Mouse (Mus musculus) spleen, postnatal 4 days (tissue): Measurements from ENCODE around the gene Dusp1.

Source experiments
- DNase-seq, 2 experiments: peaks; one replicate each; pipeline ENCODE4 v3.0.0; 2022; ENCODE audit warnings: low spot score in 2 of 2

The Dusp1 gene

GRCm38 (mm10) chr17:26584063-26584462 lies 22.1 kb upstream of the Dusp1 start:
- no peak for DNase-seq

GRCm38 (mm10) chr17:26583606-26584005 lies 21.7 kb upstream of the Dusp1 start:
- no peak for DNase-seq

GRCm38 (mm10) chr17:26583056-26583455 lies 21.1 kb upstream of the Dusp1 start:
- DNase-seq = no peak

- DNase-seq = no peak
Observed at GRCm38 (mm10) chr17:26582297-26582696, 20.4 kb upstream of the Dusp1 start.

- DNase-seq = no peak
Observed at GRCm38 (mm10) chr17:26580873-26581401, 19.0 kb upstream of the Dusp1 start.

- DNase-seq = no peak
Observed at GRCm38 (mm10) chr17:26579396-26579795, 17.5 kb upstream of the Dusp1 start.

- no peak for DNase-seq
Observed at GRCm38 (mm10) chr17:26578771-26579170, 16.8 kb upstream of the Dusp1 start.

GRCm38 (mm10) chr17:26578162-26578561 lies 16.2 kb upstream of the Dusp1 start:
- DNase-seq = no peak

- DNase-seq = no peak
Observed at GRCm38 (mm10) chr17:26577309-26577708, 15.4 kb upstream of the Dusp1 start.

GRCm38 (mm10) chr17:26576833-26577232 lies 14.9 kb upstream of the Dusp1 start:
- no peak for DNase-seq

- DNase-seq = no peak
Observed at GRCm38 (mm10) chr17:26575786-26576690, 14.1 kb upstream of the Dusp1 start.

GRCm38 (mm10) chr17:26574701-26575100 lies 12.8 kb upstream of the Dusp1 start:
- DNase-seq = no peak

GRCm38 (mm10) chr17:26574118-26574517 lies 12.2 kb upstream of the Dusp1 start:
- no peak for DNase-seq

- no peak for DNase-seq
Observed at GRCm38 (mm10) chr17:26572265-26572664, 10.3 kb upstream of the Dusp1 start.

GRCm38 (mm10) chr17:26571377-26571776 lies 9.4 kb upstream of the Dusp1 start:
- no peak for DNase-seq

GRCm38 (mm10) chr17:26570651-26571118 lies 8.8 kb upstream of the Dusp1 start:
- DNase-seq = no peak

- DNase-seq = no peak
Observed at GRCm38 (mm10) chr17:26569594-26570350, 7.8 kb upstream of the Dusp1 start.

GRCm38 (mm10) chr17:26567818-26568173 lies 5.9 kb upstream of the Dusp1 start:
- no peak for DNase-seq

- no peak for DNase-seq
Observed at GRCm38 (mm10) chr17:26567142-26567817, 5.4 kb upstream of the Dusp1 start.

- DNase-seq = no peak
Observed at GRCm38 (mm10) chr17:26564439-26564838, 2.5 kb upstream of the Dusp1 start.

GRCm38 (mm10) chr17:26563476-26563875 lies 1.5 kb upstream of the Dusp1 start:
- DNase-seq = no peak

GRCm38 (mm10) chr17:26562292-26562691 lies 364 bp upstream of the Dusp1 start:
- DNase-seq = no peak
